Mouse (Mus musculus) thymus, postnatal 0 days (tissue): ENCODE measurements around the gene Vangl1. TPM values are rescaled to one million over a fixed set of nuclear protein-coding genes. Genes with fewer than 3 reads are reported as not detected.
"Not testable (repeated sequence)": the region's sequence is repeated elsewhere in the genome, so short reads cannot be mapped to it uniquely, and the experiment has no call there.

Source experiments
- DNase-seq: peaks from one replicate; pipeline ENCODE4 v3.0.0-alpha.2; 2015; ENCODE audit warnings: low spot score
- polyA plus RNA-seq: library from polyadenylated mRNA; unstranded; fragments of >200 nt; fragmentation: Nextera tagmentation; extraction: Ambion mirVana; gene quantifications from 2 replicates; pipeline ENCODE4 v1.2.1, GENCODE M21; 2015

The Vangl1 gene
- 5.2 and 5.4 TPM in 2 replicates for polyA plus RNA-seq

- no peak for DNase-seq
Observed at GRCm38 (mm10) chr3:102203781-102204721, at the start of gene Vangl1. Gene Vangl1 (minus strand): TSS chr3:102204693.

- DNase-seq: no peak
Observed at GRCm38 (mm10) chr3:102253554-102253953, 49.1 kb upstream of the Vangl1 start.

- DNase-seq: no peak
Observed at GRCm38 (mm10) chr3:102252927-102253326, 48.4 kb upstream of the Vangl1 start.

GRCm38 (mm10) chr3:102250873-102251272 is 46.4 kb upstream of the Vangl1 start:
- no peak for DNase-seq

- DNase-seq: no peak
Observed at GRCm38 (mm10) chr3:102249401-102249991, 45.0 kb upstream of the Vangl1 start.

- DNase-seq: no peak
Observed at GRCm38 (mm10) chr3:102244601-102245000, 40.1 kb upstream of the Vangl1 start.

GRCm38 (mm10) chr3:102242854-102243253 is 38.4 kb upstream of the Vangl1 start:
- DNase-seq: no peak

- DNase-seq: no peak
Observed at GRCm38 (mm10) chr3:102231418-102232134, 27.1 kb upstream of the Vangl1 start.

GRCm38 (mm10) chr3:102222756-102223155 is 18.3 kb upstream of the Vangl1 start:
- DNase-seq: no peak

GRCm38 (mm10) chr3:102218301-102218700 is 13.8 kb upstream of the Vangl1 start:
- no peak for DNase-seq

GRCm38 (mm10) chr3:102214736-102215135 is 10.2 kb upstream of the Vangl1 start:
- DNase-seq: no peak

- DNase-seq: no peak
Observed at GRCm38 (mm10) chr3:102214299-102214698, 9.8 kb upstream of the Vangl1 start.

GRCm38 (mm10) chr3:102212896-102213295 is 8.4 kb upstream of the Vangl1 start:
- no peak for DNase-seq

GRCm38 (mm10) chr3:102212336-102212735 is 7.8 kb upstream of the Vangl1 start:
- DNase-seq: no peak

GRCm38 (mm10) chr3:102211340-102211739 is 6.8 kb upstream of the Vangl1 start:
- DNase-seq: no peak

- peak; percentile 28 for DNase-seq
Observed at GRCm38 (mm10) chr3:102210775-102211174, 6.3 kb upstream of the Vangl1 start.

GRCm38 (mm10) chr3:102208861-102209260 is 4.4 kb upstream of the Vangl1 start:
- no peak for DNase-seq

- no peak for DNase-seq
Observed at GRCm38 (mm10) chr3:102205458-102205830, 951 bp upstream of the Vangl1 start.

- DNase-seq: not testable (repeated sequence)
Observed at GRCm38 (mm10) chr3:102204734-102205457, 403 bp upstream of the Vangl1 start.

- DNase-seq: no peak
Observed at GRCm38 (mm10) chr3:102203131-102203530, 1.4 kb downstream of the Vangl1 start.

- DNase-seq: no peak
Observed at GRCm38 (mm10) chr3:102199991-102200390, 4.5 kb downstream of the Vangl1 start.
